Mouse (Mus musculus): ENCODE results near the gene Tbc1d30. TPM values are rescaled to one million over a fixed set of nuclear protein-coding genes. Genes with fewer than 3 reads are reported as not detected.

Tbc1d30 gene
- not detected in 2 replicates for polyA plus RNA-seq (2012; ENCODE audit: insufficient read depth, insufficient read length, low replicate concordance, missing spikeins)

DNA sequence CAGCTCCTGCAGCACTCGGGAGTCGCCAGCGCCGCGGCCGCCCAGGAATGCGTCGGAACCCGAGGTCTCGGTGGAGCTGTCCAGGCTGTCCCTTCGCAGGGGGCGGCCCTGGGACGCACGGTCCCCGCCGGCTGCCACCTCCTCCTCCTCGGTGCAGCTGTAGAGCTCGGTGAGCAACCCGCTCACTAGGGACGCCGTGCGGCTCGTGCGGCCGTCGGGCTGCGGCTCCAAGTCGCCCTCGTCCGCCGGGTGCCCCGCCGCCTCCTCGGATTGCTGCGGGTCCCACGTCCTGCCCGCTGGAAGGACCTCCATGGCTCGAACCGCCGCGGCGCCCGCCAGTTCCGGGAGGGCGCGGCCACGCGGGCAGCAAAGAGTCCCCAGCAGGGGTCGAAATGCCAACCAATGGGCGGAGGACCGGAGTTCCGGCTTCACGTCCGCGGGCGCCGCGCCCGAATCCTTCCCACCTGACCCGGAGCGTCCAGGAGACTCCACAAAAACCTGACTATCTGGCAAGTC lies at the start of gene Tbc1d30:
TSS of gene Tbc1d30 (minus strand) at position 213 of the 516 bp plus-strand sequence.
- H3K4me1 ChIP-seq (ENCODE audit: control insufficient read depth, insufficient read depth, low read length): peaks cover 12% of the 10 kb centered on the region
- under 1% methylated on average over 61 of the region's 61 CpGs for WGBS
- peak within 1 kb of the TSS; percentile 32 for H3K4me3 ChIP-seq (ENCODE audit: insufficient read depth, low read depth, low read length)
- TF ChIP-seq CTCF (IDR thresholded peaks at IDR 0.05; ENCODE audit: insufficient read depth, low read depth, low read length) (no peak), POLR2A (IDR thresholded peaks at IDR 0.05; ENCODE audit: insufficient read depth, low read depth, low read length) (no peak)
- no peak within 1 kb of the TSS for H3K27ac ChIP-seq (ENCODE audit: insufficient read depth, low read depth, low read length)

DNA sequence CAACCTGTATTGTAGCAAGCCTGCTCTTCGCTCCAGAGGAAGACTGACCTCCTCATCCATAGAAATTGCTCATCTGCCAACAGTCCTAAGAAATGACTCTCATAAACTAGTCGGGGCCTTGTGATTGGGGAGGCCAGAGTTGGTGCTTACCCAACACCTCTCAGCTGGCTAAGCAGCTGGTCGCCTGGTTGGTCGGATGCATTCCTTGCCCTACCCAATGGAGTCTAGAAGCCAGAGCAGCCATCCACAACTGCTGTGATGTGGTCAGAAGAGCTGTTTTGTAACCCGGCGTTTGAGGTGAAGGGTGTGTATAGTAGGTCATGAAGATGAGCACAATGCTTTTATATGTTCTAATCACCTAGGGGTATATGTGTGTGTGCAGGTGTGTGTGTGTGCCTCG lies 47.5 kb upstream of the Tbc1d30 start:
- no peak for TF ChIP-seq CTCF (IDR thresholded peaks at IDR 0.05; ENCODE audit: insufficient read depth, low read depth, low read length)
- TF ChIP-seq POLR2A (IDR thresholded peaks at IDR 0.05; ENCODE audit: insufficient read depth, low read depth, low read length): no peak
- Histone ChIP-seq H3K4me3 (ENCODE audit: insufficient read depth, low read depth, low read length) (no peak overlapping the region), H3K4me1 (ENCODE audit: control insufficient read depth, insufficient read depth, low read length) (no peaks in the 10 kb centered on the region), H3K27ac (ENCODE audit: insufficient read depth, low read depth, low read length) (no peak overlapping the region)
- 92% methylated on average over 7 of the region's 7 CpGs for WGBS

DNA sequence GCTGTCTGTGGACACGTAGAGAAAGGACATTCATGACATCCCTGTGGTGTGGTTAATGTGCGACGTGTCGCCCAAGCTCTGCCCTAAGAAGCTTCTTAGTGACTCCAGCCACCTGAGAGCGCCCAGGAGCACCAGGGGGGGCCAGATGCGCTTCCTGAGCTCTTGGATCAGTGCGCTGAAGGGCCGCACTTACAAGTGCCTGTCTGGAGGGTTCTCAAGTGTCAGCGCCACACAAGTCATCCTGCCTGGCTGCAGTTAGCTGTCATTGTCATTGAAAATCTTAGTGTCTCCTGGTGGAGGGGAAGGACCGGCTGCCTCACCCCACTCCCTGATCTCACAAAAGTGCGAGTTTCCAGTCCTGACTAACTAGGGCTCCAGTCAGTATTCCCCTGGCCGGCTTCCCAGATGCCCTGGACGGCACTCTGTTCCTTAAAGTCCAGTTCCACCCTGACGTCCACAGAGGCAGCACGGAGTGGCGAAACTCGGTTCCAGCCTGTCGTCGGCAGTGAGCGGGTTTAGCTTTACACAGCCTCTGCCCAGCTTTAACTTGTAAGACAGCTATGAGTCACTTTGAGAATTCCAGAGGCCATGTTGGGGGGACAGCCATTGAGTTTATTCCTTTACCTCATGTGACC lies 44.6 kb upstream of the Tbc1d30 start:
- TF ChIP-seq POLR2A (IDR thresholded peaks at IDR 0.05; ENCODE audit: insufficient read depth, low read depth, low read length): no peak
- TF ChIP-seq CTCF (IDR thresholded peaks at IDR 0.05; ENCODE audit: insufficient read depth, low read depth, low read length): no peak
- no peaks in the 10 kb centered on the region for H3K4me1 ChIP-seq (ENCODE audit: control insufficient read depth, insufficient read depth, low read length)
- no peak overlapping the region for H3K27ac ChIP-seq (ENCODE audit: insufficient read depth, low read depth, low read length)
- WGBS: 86% methylated on average over 20 of the region's 20 CpGs
- H3K4me3 ChIP-seq (ENCODE audit: insufficient read depth, low read depth, low read length): no peak overlapping the region

DNA sequence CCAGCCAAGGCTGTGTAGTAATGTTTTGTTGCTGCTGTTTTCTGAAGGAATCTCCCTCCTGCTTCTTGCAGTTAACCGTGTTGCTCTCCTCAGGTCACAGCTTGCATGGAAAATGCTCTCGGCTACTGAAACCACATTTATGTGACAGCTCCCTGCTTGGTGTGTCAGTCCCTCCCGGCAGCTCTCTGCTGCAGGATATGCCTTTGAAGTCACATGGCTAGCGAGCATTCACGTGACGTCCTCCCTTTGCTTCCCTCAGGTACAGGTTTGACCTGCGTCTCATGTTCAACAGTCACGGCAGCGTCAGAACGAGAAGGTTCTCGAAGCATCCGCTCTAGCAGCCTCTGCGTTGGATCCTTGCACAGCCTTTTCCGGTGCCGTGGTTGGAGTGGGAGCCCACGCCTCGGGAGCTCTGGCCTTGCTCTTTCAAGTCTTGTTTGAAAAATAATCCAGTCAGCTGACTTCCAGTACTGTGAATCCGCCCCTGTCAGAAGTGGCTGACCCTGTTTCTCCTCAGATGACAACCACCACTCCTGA lies 43.8 kb upstream of the Tbc1d30 start:
- H3K4me3 ChIP-seq (ENCODE audit: insufficient read depth, low read depth, low read length): no peak overlapping the region
- H3K4me1 ChIP-seq (ENCODE audit: control insufficient read depth, insufficient read depth, low read length): no peaks in the 10 kb centered on the region
- WGBS: 91% methylated on average over 18 of the region's 18 CpGs
- no peak overlapping the region for H3K27ac ChIP-seq (ENCODE audit: insufficient read depth, low read depth, low read length)
- TF ChIP-seq CTCF (IDR thresholded peaks at IDR 0.05; ENCODE audit: insufficient read depth, low read depth, low read length) (no peak), POLR2A (IDR thresholded peaks at IDR 0.05; ENCODE audit: insufficient read depth, low read depth, low read length) (no peak)

DNA sequence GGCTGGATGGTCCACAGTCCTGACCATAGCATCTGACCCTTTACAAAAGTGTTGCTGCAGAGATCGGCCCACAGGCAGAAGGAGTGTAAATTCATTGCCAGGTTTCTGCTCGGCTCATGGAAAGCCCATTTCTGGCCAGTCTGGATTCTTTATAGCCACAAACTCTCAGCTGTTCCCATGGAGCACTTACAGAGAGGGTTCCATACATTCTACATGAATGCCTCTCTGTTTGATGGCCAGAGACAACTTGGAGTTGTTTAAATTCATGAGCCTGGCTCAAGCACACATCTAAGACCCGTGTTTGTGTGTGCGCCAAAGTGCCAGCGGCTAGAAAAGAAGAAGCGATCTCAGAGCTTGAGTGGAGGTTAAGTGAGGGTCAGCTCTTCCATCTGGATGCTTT lies 43.2 kb upstream of the Tbc1d30 start:
- Histone ChIP-seq H3K4me1 (ENCODE audit: control insufficient read depth, insufficient read depth, low read length) (no peaks in the 10 kb centered on the region), H3K4me3 (ENCODE audit: insufficient read depth, low read depth, low read length) (no peak overlapping the region), H3K27ac (ENCODE audit: insufficient read depth, low read depth, low read length) (no peak overlapping the region)
- TF ChIP-seq POLR2A (IDR thresholded peaks at IDR 0.05; ENCODE audit: insufficient read depth, low read depth, low read length) (no peak), CTCF (IDR thresholded peaks at IDR 0.05; ENCODE audit: insufficient read depth, low read depth, low read length) (no peak)
- 73% methylated on average over 6 of the region's 6 CpGs for WGBS

DNA sequence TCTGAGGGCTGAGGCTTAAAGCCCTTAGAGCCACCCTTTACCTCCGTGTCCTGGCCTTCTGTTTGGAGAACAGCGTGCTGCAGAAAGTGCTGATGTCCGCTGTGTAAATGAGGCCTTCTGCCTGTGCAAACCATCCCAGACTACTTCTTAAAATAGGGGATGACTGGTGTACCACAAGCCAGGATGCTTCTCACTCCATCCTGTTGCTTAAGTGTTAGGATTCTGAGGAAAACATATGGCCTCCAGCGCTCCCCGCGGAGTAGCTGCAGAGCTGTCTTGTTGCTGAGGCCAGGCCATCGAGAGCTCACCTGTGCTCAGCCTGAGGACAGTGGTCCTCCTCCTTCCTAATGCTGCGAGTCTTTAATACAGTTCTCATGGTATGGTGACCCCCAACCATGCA lies 40.8 kb upstream of the Tbc1d30 start:
- no peak overlapping the region for H3K27ac ChIP-seq (ENCODE audit: insufficient read depth, low read depth, low read length)
- H3K4me3 ChIP-seq (ENCODE audit: insufficient read depth, low read depth, low read length): no peak overlapping the region
- TF ChIP-seq POLR2A (IDR thresholded peaks at IDR 0.05; ENCODE audit: insufficient read depth, low read depth, low read length) (no peak), CTCF (IDR thresholded peaks at IDR 0.05; ENCODE audit: insufficient read depth, low read depth, low read length) (no peak)
- no peaks in the 10 kb centered on the region for H3K4me1 ChIP-seq (ENCODE audit: control insufficient read depth, insufficient read depth, low read length)
- WGBS: 97% methylated on average over 8 of the region's 8 CpGs

DNA sequence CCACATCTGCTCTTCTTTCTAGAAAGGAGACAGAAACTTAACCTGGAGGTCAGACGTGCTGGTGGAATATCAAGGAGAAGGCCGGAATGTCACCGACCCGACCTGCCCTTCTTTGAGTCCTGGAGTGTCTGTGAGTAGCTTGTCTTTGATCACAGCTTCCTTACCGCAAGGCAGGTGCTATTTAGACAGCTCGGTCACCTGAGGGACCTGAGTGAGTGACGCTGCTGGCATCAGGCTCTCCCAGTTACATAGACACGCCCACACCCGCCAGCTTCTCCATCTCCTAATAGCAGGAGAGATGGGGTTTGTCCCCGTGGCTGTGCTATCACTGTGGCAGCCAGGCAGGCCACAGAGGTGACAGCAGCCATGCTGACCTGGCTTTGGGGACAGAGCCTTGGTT lies 39.5 kb upstream of the Tbc1d30 start:
- 86% methylated on average over 10 of the region's 10 CpGs for WGBS
- TF ChIP-seq CTCF (IDR thresholded peaks at IDR 0.05; ENCODE audit: insufficient read depth, low read depth, low read length): no peak
- no peak for TF ChIP-seq POLR2A (IDR thresholded peaks at IDR 0.05; ENCODE audit: insufficient read depth, low read depth, low read length)
- Histone ChIP-seq H3K4me3 (ENCODE audit: insufficient read depth, low read depth, low read length) (no peak overlapping the region), H3K27ac (ENCODE audit: insufficient read depth, low read depth, low read length) (no peak overlapping the region), H3K4me1 (ENCODE audit: control insufficient read depth, insufficient read depth, low read length) (no peaks in the 10 kb centered on the region)

DNA sequence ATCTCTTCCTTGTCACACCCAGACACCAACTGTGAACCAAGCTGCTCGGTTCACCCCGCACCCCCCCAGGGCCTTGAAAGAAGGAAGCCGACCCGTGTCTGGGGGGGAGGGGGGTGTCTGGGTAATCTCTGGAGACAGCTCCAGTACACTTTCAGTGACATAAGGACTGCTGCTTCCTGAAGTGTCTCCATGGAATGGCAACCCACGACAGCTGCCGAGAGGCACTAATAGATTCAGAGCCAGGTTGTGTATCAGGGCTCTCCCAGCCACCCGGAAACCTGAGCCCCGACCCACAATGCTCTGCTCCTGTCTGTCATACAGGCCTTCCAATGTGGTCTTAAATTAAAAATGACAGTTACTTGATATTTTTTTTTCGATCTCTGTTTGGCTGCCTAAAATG lies 35.3 kb upstream of the Tbc1d30 start:
- TF ChIP-seq CTCF (IDR thresholded peaks at IDR 0.05; ENCODE audit: insufficient read depth, low read depth, low read length) (no peak), POLR2A (IDR thresholded peaks at IDR 0.05; ENCODE audit: insufficient read depth, low read depth, low read length) (no peak)
- WGBS: 82% methylated on average over 9 of the region's 9 CpGs
- Histone ChIP-seq H3K27ac (ENCODE audit: insufficient read depth, low read depth, low read length) (no peak overlapping the region), H3K4me3 (ENCODE audit: insufficient read depth, low read depth, low read length) (no peak overlapping the region), H3K4me1 (ENCODE audit: control insufficient read depth, insufficient read depth, low read length) (no peaks in the 10 kb centered on the region)

DNA sequence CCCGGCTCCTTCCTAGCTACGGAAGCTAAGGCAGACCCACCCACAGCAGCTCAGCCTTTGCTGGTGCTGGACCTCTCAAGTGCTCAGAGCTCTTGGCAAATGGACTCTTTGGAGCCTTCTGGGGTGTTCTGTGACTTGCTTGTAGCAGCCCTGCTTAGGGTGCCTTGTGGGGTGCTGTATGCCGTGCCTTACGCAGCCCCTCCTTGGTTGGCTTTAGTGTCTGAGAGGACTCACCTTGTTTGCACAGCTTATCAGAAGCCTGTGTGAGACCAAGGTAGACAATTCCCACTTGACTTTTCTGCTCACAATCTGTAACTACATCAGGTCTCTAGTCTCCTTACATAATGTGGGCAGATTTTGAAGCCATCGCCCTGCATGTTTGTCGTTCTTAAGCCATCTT lies 34.6 kb upstream of the Tbc1d30 start:
- WGBS: 97% methylated on average over 6 of the region's 6 CpGs
- H3K4me1 ChIP-seq (ENCODE audit: control insufficient read depth, insufficient read depth, low read length): no peaks in the 10 kb centered on the region
- TF ChIP-seq POLR2A (IDR thresholded peaks at IDR 0.05; ENCODE audit: insufficient read depth, low read depth, low read length): no peak
- TF ChIP-seq CTCF (IDR thresholded peaks at IDR 0.05; ENCODE audit: insufficient read depth, low read depth, low read length): no peak

More for the DNA sequence above, 34.6 kb upstream of the Tbc1d30 start:
- no peak overlapping the region for H3K27ac ChIP-seq (ENCODE audit: insufficient read depth, low read depth, low read length)
- H3K4me3 ChIP-seq (ENCODE audit: insufficient read depth, low read depth, low read length): no peak overlapping the region

Data from olfactory bulb, adult 2 months (tissue).